Mouse (Mus musculus) liver, adult 2 months (tissue): ENCODE data around the gene Prdm5. TPM values are rescaled to one million over a fixed set of nuclear protein-coding genes. Genes with fewer than 3 reads are reported as not detected.

Experiments
- DNase-seq: peaks from one replicate; pipeline ENCODE4 v3.0.0-alpha.2; 2011; ENCODE audit warnings: low read depth, low spot score; ENCODE audit errors: extremely low read depth
- H3K27ac ChIP-seq: fragments of 200-500 bp; replicated peaks from 2 replicates; pipeline ENCODE4 v1.5.1; 2012; ENCODE audit warnings: low read depth, mild to moderate bottlenecking, control low read depth, inconsistent platforms, low read length; ENCODE audit not compliant: insufficient read depth
- H3K27me3 ChIP-seq: fragments of 200-500 bp; 2 replicates; pipeline ENCODE4 v1.6.1; 2012; ENCODE audit warnings: mild to moderate bottlenecking, moderate library complexity, low read length, inconsistent platforms; ENCODE audit not compliant: control insufficient read depth, insufficient read depth
- H3K36me3 ChIP-seq: fragments of 200-500 bp; 2 replicates; pipeline ENCODE4 v1.6.1; 2012; ENCODE audit warnings: low read length, inconsistent platforms; ENCODE audit not compliant: control insufficient read depth, insufficient read depth
- H3K4me1 ChIP-seq: fragments of 200-500 bp; 2 replicates; pipeline ENCODE4 v1.6.1; 2011; ENCODE audit warnings: low read length; ENCODE audit not compliant: control insufficient read depth, insufficient read depth
- H3K4me3 ChIP-seq: fragments of 200-500 bp; 2 replicates; pipeline ENCODE4 v1.5.1; 2011; ENCODE audit warnings: low read depth, mild to moderate bottlenecking, control low read depth, low read length, moderate library complexity; ENCODE audit not compliant: insufficient read depth
- H3K79me2 ChIP-seq: fragments of 200-500 bp; 2 replicates; pipeline ENCODE4 v1.6.1; 2012; ENCODE audit warnings: inconsistent platforms, mild to moderate bottlenecking, low read length, moderate library complexity; ENCODE audit not compliant: control insufficient read depth, insufficient read depth
- H3K9ac ChIP-seq: fragments of 200-500 bp; 2 replicates; pipeline ENCODE4 v1.6.1; 2012; ENCODE audit warnings: low read depth, mild to moderate bottlenecking, control low read depth, inconsistent platforms, low read length
- CTCF ChIP-seq: fragments of 200-500 bp; IDR thresholded peaks from 2 replicates; pipeline ENCODE4 v1.5.1; 2011; ENCODE audit warnings: low read depth, low read length, control low read depth
- POLR2A ChIP-seq: fragments of 200-500 bp; IDR thresholded peaks from 2 replicates; pipeline ENCODE4 v1.6.1; 2011; ENCODE audit warnings: low read length, control low read depth; ENCODE audit not compliant: insufficient read depth; ENCODE audit errors: extremely low read depth
- WGBS: fragments of 180-500 bp; shearing (Covaris S2); methylation state at CpG from one replicate; pipeline ENCODE4 v1.1.7; 2018; 5-methylcytosine and 5-hydroxymethylcytosine counted together
- polyA plus RNA-seq: library from polyadenylated mRNA; depleted of rRNA; stranded (reverse); fragments of >200 nt; gene quantifications from 2 replicates; pipeline ENCODE4 v1.2.3, GENCODE M21; 2012
- total RNA-seq: library from RNA; depleted of rRNA; stranded (reverse); fragments of >200 nt; gene quantifications from 2 replicates; pipeline ENCODE4 v1.2.3, GENCODE M21; 2014

Prdm5 gene
- total and polyA plus RNA-seq, 2 experiments: 0.18 TPM; not detected in 1

GRCm38 (mm10) chr6:65860609-65861008 lies 81.8 kb downstream of the Prdm5 start:
- Histone ChIP-seq H3K9ac (no peak overlapping the region), H3K27me3 (no peaks in the 10 kb centered on the region), H3K27ac (no peak overlapping the region), H3K79me2 (no peaks in the 10 kb centered on the region), H3K4me3 (no peak overlapping the region), H3K36me3 (no peaks in the 10 kb centered on the region), H3K4me1 (no peaks in the 10 kb centered on the region)
- 91% methylated on average over 5 of the region's 5 CpGs for WGBS
- no peak for TF ChIP-seq POLR2A
- TF ChIP-seq CTCF: no peak
- DNase-seq: no peak

DNA sequence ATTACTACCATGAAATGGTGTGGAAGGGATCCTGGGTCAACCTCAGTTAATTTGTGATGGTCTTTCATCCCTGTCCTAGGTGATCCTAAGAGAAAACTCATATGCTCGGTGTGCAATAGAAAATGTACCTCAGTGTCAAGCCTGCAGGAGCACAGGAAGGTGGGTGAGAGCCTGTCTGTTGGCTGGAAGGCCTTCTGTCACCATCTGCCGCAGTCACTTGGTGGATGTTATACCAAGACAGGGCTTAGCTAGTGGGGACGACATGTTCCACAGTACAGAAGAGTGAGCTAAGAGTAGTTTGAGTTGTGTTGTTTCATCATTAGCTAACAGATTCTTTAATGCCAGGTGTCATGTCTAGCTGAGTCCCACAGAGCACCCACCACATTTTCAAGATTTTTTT lies 84.0 kb downstream of the Prdm5 start:
- Histone ChIP-seq H3K79me2 (no peaks in the 10 kb centered on the region), H3K9ac (no peak overlapping the region), H3K4me1 (no peaks in the 10 kb centered on the region), H3K27me3 (no peaks in the 10 kb centered on the region), H3K36me3 (no peaks in the 10 kb centered on the region), H3K4me3 (no peak overlapping the region), H3K27ac (no peak overlapping the region)
- no peak for TF ChIP-seq POLR2A
- WGBS: 88% methylated on average over 3 of the region's 3 CpGs
- no peak for DNase-seq

DNA sequence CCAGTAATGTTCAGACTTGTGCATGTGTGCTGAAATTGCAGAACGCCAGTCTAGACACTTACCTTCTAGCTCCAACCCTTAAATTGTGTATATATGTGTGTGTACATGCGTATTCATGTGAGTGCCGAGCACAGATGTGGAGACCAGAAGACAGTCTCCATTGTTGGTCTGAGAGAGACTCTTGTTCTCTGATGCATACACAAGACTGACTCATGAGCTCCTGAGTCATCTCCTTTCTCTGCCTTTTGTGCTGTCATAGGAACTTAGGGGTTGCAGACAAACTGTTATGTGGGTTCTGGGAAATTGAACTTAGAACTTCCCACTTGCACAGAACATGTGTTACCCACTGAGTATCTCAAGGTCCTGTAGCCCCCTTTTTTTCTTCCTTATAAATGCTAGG lies 85.4 kb downstream of the Prdm5 start:
- Histone ChIP-seq H3K9ac (no peak overlapping the region), H3K27me3 (no peaks in the 10 kb centered on the region), H3K4me3 (no peak overlapping the region), H3K27ac (no peak overlapping the region), H3K79me2 (no peaks in the 10 kb centered on the region), H3K36me3 (no peaks in the 10 kb centered on the region), H3K4me1 (no peaks in the 10 kb centered on the region)
- 96% methylated on average over 3 of the region's 3 CpGs for WGBS
- DNase-seq: no peak
- TF ChIP-seq POLR2A: no peak
- no peak for TF ChIP-seq CTCF

DNA sequence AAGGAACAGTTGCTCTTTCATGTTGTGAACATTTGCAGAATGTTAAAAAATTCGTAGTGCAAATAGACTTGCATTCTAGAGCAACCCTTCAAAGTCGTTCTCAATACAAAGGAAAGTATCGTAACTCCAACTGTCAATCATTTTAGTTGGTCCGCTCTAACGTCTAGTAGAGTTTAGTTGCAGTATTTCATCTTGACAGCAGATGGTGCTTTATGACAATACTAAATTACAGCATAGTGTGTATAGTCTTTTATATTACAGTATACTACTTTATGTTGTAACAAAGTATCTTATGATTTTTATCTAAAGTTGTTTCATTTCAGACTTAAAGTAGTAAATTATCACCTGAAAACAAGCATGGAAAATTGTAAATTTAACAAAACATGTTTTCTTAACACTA lies 86.1 kb downstream of the Prdm5 start:
- H3K27me3 ChIP-seq: no peaks in the 10 kb centered on the region
- DNase-seq: no peak
- H3K9ac ChIP-seq: no peak overlapping the region
- no peak overlapping the region for H3K27ac ChIP-seq
- no peaks in the 10 kb centered on the region for H3K79me2 ChIP-seq
- 84% methylated on average over 5 of the region's 5 CpGs for WGBS
- H3K36me3 ChIP-seq: no peaks in the 10 kb centered on the region
- H3K4me1 ChIP-seq: no peaks in the 10 kb centered on the region
- no peak overlapping the region for H3K4me3 ChIP-seq
- TF ChIP-seq POLR2A: no peak
- no peak for TF ChIP-seq CTCF

DNA sequence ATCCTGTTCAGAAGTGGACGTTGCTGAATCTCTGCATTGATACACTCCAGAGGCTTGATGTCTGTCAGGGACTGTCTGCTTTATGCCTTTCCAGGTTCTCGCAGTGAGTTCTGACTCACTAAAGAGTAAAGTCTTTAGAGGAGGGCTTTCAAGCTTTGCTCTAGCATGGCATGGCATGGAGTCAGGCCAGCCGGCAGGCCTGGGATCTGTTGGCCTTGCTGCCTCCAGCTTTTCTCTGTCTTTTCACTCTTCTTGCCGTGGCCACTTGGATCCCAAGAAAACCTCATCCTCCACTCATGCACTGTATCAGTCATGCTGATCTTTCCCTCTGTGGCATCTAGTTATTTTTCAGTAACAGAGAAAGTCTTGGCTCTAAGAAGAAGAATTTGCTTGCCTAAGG lies 87.1 kb downstream of the Prdm5 start:
- no peaks in the 10 kb centered on the region for H3K4me1 ChIP-seq
- DNase-seq: no peak
- no peak overlapping the region for H3K4me3 ChIP-seq
- WGBS: 92% methylated on average over 4 of the region's 4 CpGs
- H3K27ac ChIP-seq: no peak overlapping the region
- H3K36me3 ChIP-seq: no peaks in the 10 kb centered on the region
- no peak overlapping the region for H3K9ac ChIP-seq
- no peak for TF ChIP-seq POLR2A
- TF ChIP-seq CTCF: no peak
- H3K27me3 ChIP-seq: no peaks in the 10 kb centered on the region
- H3K79me2 ChIP-seq: no peaks in the 10 kb centered on the region

GRCm38 (mm10) chr6:65871754-65872278 lies 93.0 kb downstream of the Prdm5 start:
- Histone ChIP-seq H3K27ac (no peak overlapping the region), H3K4me1 (no peaks in the 10 kb centered on the region), H3K79me2 (no peaks in the 10 kb centered on the region), H3K36me3 (no peaks in the 10 kb centered on the region), H3K27me3 (no peaks in the 10 kb centered on the region), H3K4me3 (no peak overlapping the region), H3K9ac (no peak overlapping the region)
- TF ChIP-seq CTCF (no peak), POLR2A (no peak)
- DNase-seq: no peak
- WGBS: 83% methylated on average over 6 of the region's 6 CpGs
